Mouse (Mus musculus): Measurements from ENCODE around the gene Brwd1.
"Not testable (repeated sequence)": the region's sequence is repeated elsewhere in the genome, so short reads cannot be mapped to it uniquely, and the experiment has no call there.

Gene Brwd1

GRCm38 (mm10) chr16:96080524-96080923 is 1.8 kb downstream of the Brwd1 start:
- no peak for DNase-seq (ENCODE audit: low read depth)

GRCm38 (mm10) chr16:96068364-96068763 is 14.0 kb downstream of the Brwd1 start:
- no peak for DNase-seq (ENCODE audit: low read depth)

- DNase-seq (ENCODE audit: low read depth), result no peak
Measured at GRCm38 (mm10) chr16:96066174-96066573, 16.2 kb downstream of the Brwd1 start.

GRCm38 (mm10) chr16:96064649-96065048 is 17.7 kb downstream of the Brwd1 start:
- no peak for DNase-seq (ENCODE audit: low read depth)

GRCm38 (mm10) chr16:96044096-96044495 is 38.2 kb downstream of the Brwd1 start:
- DNase-seq (ENCODE audit: low read depth), result peak; percentile 44

GRCm38 (mm10) chr16:96040691-96041090 is 41.6 kb downstream of the Brwd1 start:
- DNase-seq (ENCODE audit: low read depth), result no peak

GRCm38 (mm10) chr16:96039538-96039937 is 42.8 kb downstream of the Brwd1 start:
- DNase-seq (ENCODE audit: low read depth), result no peak

- peak; percentile 5 for DNase-seq (ENCODE audit: low read depth)
Measured at GRCm38 (mm10) chr16:96034473-96034872, 47.9 kb downstream of the Brwd1 start.

- no peak for DNase-seq (ENCODE audit: low read depth)
Measured at GRCm38 (mm10) chr16:96032368-96033043, 49.8 kb downstream of the Brwd1 start.

GRCm38 (mm10) chr16:96030476-96031102 is 51.7 kb downstream of the Brwd1 start:
- DNase-seq (ENCODE audit: low read depth), result no peak

GRCm38 (mm10) chr16:96026256-96026655 is 56.1 kb downstream of the Brwd1 start:
- no peak for DNase-seq (ENCODE audit: low read depth)

- DNase-seq (ENCODE audit: low read depth), result no peak
Measured at GRCm38 (mm10) chr16:96025244-96025643, 57.1 kb downstream of the Brwd1 start.

- no peak for DNase-seq (ENCODE audit: low read depth)
Measured at GRCm38 (mm10) chr16:96021045-96021444, 61.3 kb downstream of the Brwd1 start.

GRCm38 (mm10) chr16:96009124-96009523 is 73.2 kb downstream of the Brwd1 start:
- not testable (repeated sequence) for DNase-seq (ENCODE audit: low read depth)

GRCm38 (mm10) chr16:96004278-96004677 is 78.0 kb downstream of the Brwd1 start:
- not testable (repeated sequence) for DNase-seq (ENCODE audit: low read depth)

- DNase-seq (ENCODE audit: low read depth), result no peak
Measured at GRCm38 (mm10) chr16:95999291-95999690, 83.0 kb downstream of the Brwd1 start.

GRCm38 (mm10) chr16:95996156-95996555 is 86.2 kb downstream of the Brwd1 start:
- DNase-seq (ENCODE audit: low read depth), result no peak

- DNase-seq (ENCODE audit: low read depth), result not testable (repeated sequence)
Measured at GRCm38 (mm10) chr16:95994576-95994975, 87.8 kb downstream of the Brwd1 start.

- DNase-seq (ENCODE audit: low read depth), result no peak
Measured at GRCm38 (mm10) chr16:95992596-95992995, 89.7 kb downstream of the Brwd1 start.

GRCm38 (mm10) chr16:95991122-95991900 is 91.0 kb downstream of the Brwd1 start:
- no peak for DNase-seq (ENCODE audit: low read depth)

- DNase-seq (ENCODE audit: low read depth), result peak; percentile 73
Measured at GRCm38 (mm10) chr16:95990462-95991121, 91.7 kb downstream of the Brwd1 start, which contains the start of gene Psmg1. TSS of gene Psmg1 (minus strand) at chr16:95990960.

- no peak for DNase-seq (ENCODE audit: low read depth)
Measured at GRCm38 (mm10) chr16:95984911-95985310, 97.4 kb downstream of the Brwd1 start.
